Mouse (Mus musculus) gastrocnemius, postnatal 10 days (tissue): ENCODE measurements around the gene Luzp1. TPM values are rescaled to one million over a fixed set of nuclear protein-coding genes. Genes with fewer than 3 reads are reported as not detected.

ENCODE experiments used
- total RNA-seq, 2 experiments: library from RNA; stranded (reverse); gene quantifications; 2 replicates each; pipeline ENCODE4 v1.2.3; 2021

The Luzp1 gene
- total RNA-seq, 2 experiments from 2014 or later = 17.8 to 22.8 TPM

Other genes starting within 250 kb of the Luzp1 start
- gene Tcea3, start 222.0 kb upstream of the Luzp1 start, total RNA-seq = 100 to 1,000 TPM; 199 to 247 TPM
- gene Zfp46, start 185.1 kb upstream of the Luzp1 start, total RNA-seq = 10 to 100 TPM; 44.5 to 48.7 TPM
- gene Hnrnpr, start 158.8 kb upstream of the Luzp1 start, total RNA-seq = 10 to 100 TPM; 40.9 to 53.0 TPM
- under 1 TPM in 1 of 2 experiments, not detected in 1; 0.07 TPM for gene Htr1d, start 46.2 kb upstream of the Luzp1 start, total RNA-seq
- gene 6030445D17Rik, start 7.5 kb upstream of the Luzp1 start, total RNA-seq = under 1 TPM; 0.25 to 0.26 TPM
- gene Kdm1a, start 133.0 kb downstream of the Luzp1 start, total RNA-seq = 10 to 100 TPM; 28.9 to 36.7 TPM
- not detected for gene Tex46, start 140.7 kb downstream of the Luzp1 start, total RNA-seq
- gene Lactbl1, start 152.9 kb downstream of the Luzp1 start, total RNA-seq = not detected